Mouse (Mus musculus) thymus, adult 18-20 months (tissue): Measurements from ENCODE around the gene Crb1.

Experiments
- DNase-seq, 2 experiments: peaks; one replicate each; pipeline ENCODE4 v3.0.0; 2022; ENCODE audit warnings: mixed read lengths in 2 of 2

The Crb1 gene

GRCm38 (mm10) chr1:139210505-139210904 lies 166.4 kb downstream of the Crb1 start:
- DNase-seq = no peak

- no peak for DNase-seq
Observed at GRCm38 (mm10) chr1:139209796-139210195, 167.1 kb downstream of the Crb1 start.

- no peak for DNase-seq
Observed at GRCm38 (mm10) chr1:139206259-139206658, 170.6 kb downstream of the Crb1 start.

- no peak for DNase-seq
Observed at GRCm38 (mm10) chr1:139203026-139203425, 173.9 kb downstream of the Crb1 start.

- DNase-seq = no peak
Observed at GRCm38 (mm10) chr1:139194428-139195028, 182.4 kb downstream of the Crb1 start.

- DNase-seq = no peak
Observed at GRCm38 (mm10) chr1:139194011-139194410, 182.9 kb downstream of the Crb1 start.

GRCm38 (mm10) chr1:139192635-139193034 lies 184.3 kb downstream of the Crb1 start:
- no peak for DNase-seq

- DNase-seq = no peak
Observed at GRCm38 (mm10) chr1:139180481-139181149, 196.3 kb downstream of the Crb1 start.

GRCm38 (mm10) chr1:139179707-139180106 lies 197.2 kb downstream of the Crb1 start:
- no peak for DNase-seq

GRCm38 (mm10) chr1:139174058-139174832 lies 202.7 kb downstream of the Crb1 start:
- no peak for DNase-seq

- no peak for DNase-seq
Observed at GRCm38 (mm10) chr1:139162814-139163213, 214.1 kb downstream of the Crb1 start.

GRCm38 (mm10) chr1:139161619-139162018 lies 215.3 kb downstream of the Crb1 start:
- no peak for DNase-seq

- no peak for DNase-seq
Observed at GRCm38 (mm10) chr1:139156397-139156796, 220.5 kb downstream of the Crb1 start.

GRCm38 (mm10) chr1:139153493-139153892 lies 223.4 kb downstream of the Crb1 start:
- no peak for DNase-seq

GRCm38 (mm10) chr1:139153006-139153405 lies 223.9 kb downstream of the Crb1 start:
- DNase-seq = no peak
